In genomic region chr5:149320534-149321482, GRCm38 (mm10) we compare ENCODE assay signal across 8 mouse cellular contexts. TPM values are rescaled to one million over a fixed set of nuclear protein-coding genes. Genes with fewer than 3 reads are reported as not detected.
DNase-seq lines count a peak whose midpoint lies in the region; ATAC-seq and TF ChIP-seq lines count a peak whose summit lies in the region.

No protein-coding gene starts in this region.

- peak overlapping the region; percentile 44 for H3K9ac ChIP-seq in hindbrain, embryonic 16.5 days (ENCODE audit: low read depth, low read length)

- peak overlapping the region; percentile 59 for H3K27ac ChIP-seq in hindbrain, embryonic 16.5 days (ENCODE audit: low read depth, low read length)
- H3K27ac ChIP-seq in cerebellum, adult 2 months (ENCODE audit: insufficient read depth, low read length) = no peak overlapping the region

- ATAC-seq in hindbrain, embryonic 16.5 days = peak; percentile 79

- peak; percentile 70 for DNase-seq in CD4-positive, CD25-positive, alpha-beta regulatory T cell, adult 2 months (ENCODE audit: low read depth, low spot score)
- DNase-seq in brain, embryonic 18.5 days (ENCODE audit: low read depth, low spot score) = peak; percentile 69
- DNase-seq in gastrocnemius, adult 8-10 months (ENCODE audit: low spot score in 2 of 2) = peak; percentile 51 to 61
- peak; percentile 59 for DNase-seq in left cerebral cortex, adult 11 months (ENCODE audit: low spot score)
- peak; percentile 63 for DNase-seq in lung, postnatal 14 days
- DNase-seq in right cerebral cortex, adult 18-20 months = peak; percentile 78
- no peak for DNase-seq in cerebellum, adult 2 months

- peak overlapping the region; percentile 46 for H3K4me2 ChIP-seq in hindbrain, embryonic 16.5 days (ENCODE audit: low read length)

- no peak for TF ChIP-seq POLR2A in cerebellum, adult 2 months (IDR thresholded peaks at IDR 0.05; ENCODE audit: borderline replicate concordance, insufficient read depth, low read length)

- 2% methylated on average over 15 of the region's 15 CpGs for WGBS in hindbrain, embryonic 16.5 days
- 19% methylated on average over 15 of the region's 15 CpGs for WGBS in cerebellum, adult 2 months

- no peak for TF ChIP-seq CTCF in cerebellum, adult 2 months (IDR thresholded peaks at IDR 0.05; ENCODE audit: borderline replicate concordance, insufficient read depth, low read depth, low read length)

- H3K9me3 ChIP-seq in hindbrain, embryonic 16.5 days (ENCODE audit: control insufficient read depth, low read length) = no peaks in the 10 kb centered on the region

- H3K4me1 ChIP-seq in hindbrain, embryonic 16.5 days (ENCODE audit: control insufficient read depth, insufficient read depth, low read depth, low read length) = peaks cover 30% of the 10 kb centered on the region
- no peaks in the 10 kb centered on the region; the same call in 1 of the 2 replicates for H3K4me1 ChIP-seq in cerebellum, adult 2 months (ENCODE audit: control insufficient read depth, insufficient read depth, low read length)

- H3K27me3 ChIP-seq in hindbrain, embryonic 16.5 days (replicated peaks; ENCODE audit: control insufficient read depth, insufficient read depth, low read length) = no peaks in the 10 kb centered on the region; the same call in 1 of the 2 replicates
- H3K27me3 ChIP-seq in cerebellum, adult 2 months (ENCODE audit: control insufficient read depth, insufficient read depth, low read length) = no peaks in the 10 kb centered on the region

- H3K4me3 ChIP-seq in hindbrain, embryonic 16.5 days (ENCODE audit: low read length) = no peak overlapping the region
- no peak overlapping the region for H3K4me3 ChIP-seq in cerebellum, adult 2 months (replicated peaks; ENCODE audit: insufficient read depth, low read depth, low read length)

- no peaks in the 10 kb centered on the region for H3K36me3 ChIP-seq in hindbrain, embryonic 16.5 days (ENCODE audit: control insufficient read depth, insufficient read depth, low read length)

RNA-seq across cellular contexts. Expression of gene Alox5ap, which starts 56.2 kb away (rescaled TPM):
- 1 to 10 TPM; 2.2 to 4.3 (median 2.8) TPM for total RNA-seq in gastrocnemius, adult 8-10 months (2022)
- 10.1 and 13.3 TPM in 2 replicates for polyA plus RNA-seq in hindbrain, embryonic 16.5 days (2015; fragmentation: Nextera tagmentation; extraction: Ambion mirVana)
- 12.5 and 13.5 TPM in 2 replicates for polyA plus RNA-seq in cerebellum, adult 2 months (2012; rRNA removed)

Comparison
In these comparisons a context has a peak if more than half of its experiments do, and no peak if none do; other contexts are left out.
1. DNase-seq: peak in CD4-positive, CD25-positive, alpha-beta regulatory T cell, adult 2 months (single experiment), brain, embryonic 18.5 days (single experiment), gastrocnemius, adult 8-10 months (2 of 2), left cerebral cortex, adult 11 months (single experiment), lung, postnatal 14 days (single experiment) and right cerebral cortex, adult 18-20 months (single experiment); none in cerebellum, adult 2 months (0 of 2).